Mouse (Mus musculus) bone marrow macrophage, adult 2 months (primary cell): ENCODE results near the gene Theg. TPM values are rescaled to one million over a fixed set of nuclear protein-coding genes. Genes with fewer than 3 reads are reported as not detected.
A peak's percentile ranks its signal among the peaks of the same experiment; 100 is the strongest.

ENCODE experiments used
- H3K27ac ChIP-seq: 2 replicates; pipeline ENCODE4 v1.5.1; 2012; ENCODE audit warnings: low read depth, low read length; ENCODE audit not compliant: insufficient read depth
- H3K4me1 ChIP-seq: 2 replicates; pipeline ENCODE4 v1.6.1; 2012; ENCODE audit warnings: low read length; ENCODE audit not compliant: control insufficient read depth, insufficient read depth
- H3K4me3 ChIP-seq: 2 replicates; pipeline ENCODE4 v1.5.1; 2012; ENCODE audit warnings: mild to moderate bottlenecking, low read length, moderate library complexity; ENCODE audit not compliant: insufficient read depth
- CTCF ChIP-seq: IDR thresholded peaks from 2 replicates; pipeline ENCODE4 v1.5.1; 2012; ENCODE audit warnings: low read depth, mild to moderate bottlenecking, low read length, moderate library complexity
- POLR2A ChIP-seq: IDR thresholded peaks from 2 replicates; pipeline ENCODE4 v1.6.1; 2012; ENCODE audit warnings: mild to moderate bottlenecking, low read depth, low read length, borderline replicate concordance
- polyA plus RNA-seq: library from polyadenylated mRNA; stranded (reverse); fragments of >200 nt; gene quantifications from 2 replicates; pipeline ENCODE4 v1.2.4, GENCODE M21; 2012; ENCODE audit not compliant: missing spikeins, insufficient read depth, insufficient read length

Theg gene
- polyA plus RNA-seq, 1 experiment: not detected

DNA sequence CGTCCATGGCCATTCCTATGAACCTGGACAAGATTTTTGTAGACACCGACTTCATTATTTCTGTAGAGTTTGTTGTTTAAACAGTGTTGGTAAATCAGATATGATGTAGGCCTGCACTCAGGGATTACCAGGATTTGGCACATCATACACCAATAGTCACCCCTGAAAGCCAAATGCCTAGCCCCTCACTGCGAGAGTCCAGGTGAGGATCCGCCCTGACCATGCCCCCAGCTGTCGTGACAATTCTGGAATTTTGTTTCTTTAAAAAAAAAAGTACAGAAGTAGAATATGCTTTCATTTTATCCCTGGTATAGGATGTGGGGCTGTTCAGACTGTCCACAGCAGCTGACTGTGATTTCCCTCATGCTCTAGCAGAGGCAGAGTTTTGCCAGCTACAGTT is 17.2 kb downstream of the Theg start:
- H3K4me3 ChIP-seq: no peak overlapping the region
- no peaks in the 10 kb centered on the region for H3K4me1 ChIP-seq
- H3K27ac ChIP-seq: no peak overlapping the region
- TF ChIP-seq CTCF (no peak), POLR2A (no peak)

DNA sequence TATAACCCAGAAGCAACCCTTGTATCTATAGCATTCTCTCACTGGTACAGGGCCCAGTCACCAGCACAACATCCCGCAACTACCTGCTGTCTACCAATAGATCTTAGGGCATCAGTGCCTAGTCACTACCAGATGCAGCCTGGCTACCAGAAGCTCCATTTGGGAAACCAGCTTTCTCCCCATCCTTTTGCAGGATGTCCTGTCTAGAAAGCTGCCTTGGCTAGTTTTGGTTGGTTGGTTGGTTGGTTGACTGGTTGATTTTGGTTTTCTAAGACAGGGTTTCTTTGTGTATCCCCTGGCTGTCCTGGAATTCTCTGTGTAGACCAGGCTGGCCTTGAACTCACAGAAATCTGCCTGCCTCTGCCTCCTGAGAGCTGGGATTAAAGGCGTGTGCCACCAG is 27.4 kb downstream of the Theg start:
- no peak for TF ChIP-seq POLR2A
- no peak for TF ChIP-seq CTCF
- Histone ChIP-seq H3K27ac (no peak overlapping the region), H3K4me1 (peaks cover 6% of the 10 kb centered on the region), H3K4me3 (no peak overlapping the region)

DNA sequence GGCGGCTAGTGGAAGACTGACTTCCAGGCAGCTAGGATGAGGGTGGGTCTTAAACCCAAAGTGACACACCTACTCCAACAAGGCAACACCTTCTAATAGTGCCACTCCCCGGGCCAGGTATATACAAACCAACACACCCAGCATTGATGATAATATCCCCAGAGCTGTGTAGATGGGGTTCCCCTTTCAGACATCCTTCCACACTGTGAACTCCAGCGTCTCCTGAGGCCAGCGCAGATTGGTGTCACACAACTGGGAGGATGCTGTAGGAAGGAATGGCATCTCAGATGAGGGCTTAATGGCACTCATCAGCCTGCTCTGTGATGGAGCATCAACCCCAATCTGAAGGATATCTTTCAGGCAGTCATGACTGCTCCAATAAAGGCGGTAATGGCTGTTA is 29.6 kb downstream of the Theg start:
- no peak overlapping the region for H3K4me3 ChIP-seq
- peaks cover 20% of the 10 kb centered on the region for H3K4me1 ChIP-seq
- TF ChIP-seq POLR2A (no peak), CTCF (no peak)
- H3K27ac ChIP-seq: no peak overlapping the region

DNA sequence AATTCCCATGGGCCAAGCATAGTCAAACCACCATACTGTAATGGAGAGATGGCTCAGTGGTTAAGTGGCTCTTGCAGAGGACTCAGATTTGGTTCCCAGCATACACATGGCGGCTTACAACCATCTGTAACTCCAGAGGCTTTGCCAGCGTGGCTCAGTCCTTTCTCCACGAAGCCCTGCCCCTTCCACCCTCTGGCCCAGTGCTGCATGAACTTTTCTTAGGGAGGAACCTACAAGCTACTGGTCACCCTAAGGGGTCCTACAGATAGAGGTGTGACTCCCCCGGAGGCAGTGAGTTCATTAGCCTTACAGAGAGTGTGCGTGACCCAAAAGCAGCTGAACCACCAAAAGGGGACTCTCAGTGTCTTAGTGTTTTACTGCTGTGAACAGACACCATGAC is 30.2 kb downstream of the Theg start:
- H3K27ac ChIP-seq: no peak overlapping the region
- TF ChIP-seq CTCF: no peak
- no peak for TF ChIP-seq POLR2A
- H3K4me3 ChIP-seq: no peak overlapping the region
- peaks cover 26% of the 10 kb centered on the region for H3K4me1 ChIP-seq

DNA sequence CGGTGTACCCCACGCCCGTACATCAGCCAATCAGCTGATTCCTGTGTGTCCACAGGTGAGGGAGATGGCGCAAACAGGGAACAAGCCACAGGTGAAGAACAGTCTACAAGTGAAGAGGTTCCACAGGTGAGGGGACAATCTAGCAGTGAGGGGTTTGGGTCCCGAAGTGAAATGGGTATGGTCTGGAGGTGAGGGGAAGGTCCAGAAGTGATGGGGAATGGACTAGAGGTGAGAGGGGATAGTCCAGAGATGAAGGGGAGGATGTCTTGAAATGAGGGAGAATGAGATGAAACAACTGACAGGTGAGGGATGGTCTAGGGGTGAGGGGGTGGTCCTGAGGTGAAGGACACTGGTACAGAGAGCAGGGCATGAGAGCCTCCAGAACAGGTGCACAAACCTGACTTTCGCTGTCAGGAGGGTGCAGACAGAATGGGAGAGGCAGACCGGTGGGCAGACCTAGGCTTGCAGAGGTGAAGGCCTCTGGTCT is 31.9 kb downstream of the Theg start:
- no peak overlapping the region for H3K27ac ChIP-seq
- H3K4me1 ChIP-seq: peaks cover 25% of the 10 kb centered on the region
- peak overlapping the region; percentile 93 for H3K4me3 ChIP-seq
- TF ChIP-seq CTCF (no peak), POLR2A (no peak)

DNA sequence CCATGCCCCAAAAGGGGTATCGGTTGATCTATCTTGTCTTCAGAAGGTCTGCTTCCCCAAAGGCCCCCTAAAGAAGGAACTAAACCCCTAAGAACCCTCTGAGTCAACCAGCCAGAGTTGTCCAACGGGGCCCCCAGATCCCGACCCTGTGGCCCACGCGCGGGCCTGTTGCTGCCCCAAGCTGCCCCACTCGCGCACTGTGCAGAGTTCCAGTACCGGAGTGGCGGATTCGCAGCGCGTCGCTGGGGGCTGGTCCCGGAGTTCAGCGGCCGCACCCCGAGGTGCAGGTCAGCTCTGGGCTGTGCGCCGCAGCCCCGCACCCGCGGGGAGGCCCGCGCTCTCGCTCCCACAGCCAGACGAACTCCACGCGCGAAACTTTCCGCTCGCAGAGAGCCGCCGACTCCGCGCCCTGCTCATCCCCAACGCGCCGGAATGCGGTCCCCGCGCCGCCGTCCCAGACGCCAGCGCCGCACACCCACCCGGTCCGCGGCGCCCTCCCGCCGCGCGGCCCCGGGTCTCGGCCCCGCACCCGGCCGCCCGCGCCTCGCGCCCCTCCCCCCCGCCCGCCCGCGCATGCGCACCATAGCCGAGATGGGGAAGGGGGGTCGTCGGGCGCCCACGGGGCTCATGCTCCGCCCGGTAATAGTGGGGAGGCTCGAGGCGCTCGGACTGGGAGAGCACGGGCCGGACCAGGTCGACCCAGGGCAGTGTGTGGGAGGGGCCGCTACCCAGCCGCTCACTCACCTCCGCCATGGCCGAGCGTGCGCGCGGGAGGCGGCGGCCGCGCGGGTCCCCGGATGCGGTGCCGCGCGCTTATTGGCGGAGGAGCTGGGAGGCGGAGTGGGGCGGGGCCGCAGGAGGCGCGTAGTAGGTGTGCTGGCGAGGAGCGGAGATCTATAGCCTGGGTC is 32.5 kb downstream of the Theg start, which contains the start of gene Mier2:
TSS of gene Mier2 (minus strand) at position 870 of the 908 bp plus-strand sequence.
- 0 out of 2 replicates have a peak within 1 kb of the TSS, but pooled peaks have one; percentile 6 for H3K27ac ChIP-seq

DNA sequence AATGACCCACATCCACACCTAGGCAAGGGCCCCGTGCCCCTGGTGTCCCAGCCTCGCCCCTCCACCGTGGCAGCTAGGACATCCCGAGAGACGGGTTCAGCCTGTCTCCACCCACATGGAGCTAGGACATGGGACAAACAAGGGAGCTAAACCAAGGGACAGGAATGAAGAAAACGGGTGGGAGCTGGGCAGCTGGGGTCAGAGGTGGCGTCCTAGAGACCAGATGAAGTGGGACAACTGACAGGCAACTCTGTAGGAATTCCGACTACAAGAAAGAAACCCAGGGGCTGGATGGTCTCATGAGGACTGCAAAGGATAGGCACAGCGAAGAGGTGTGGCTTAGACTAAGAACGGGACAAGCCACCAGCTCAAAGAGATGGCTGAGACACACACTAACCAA is 33.4 kb downstream of the Theg start:
- no peak for TF ChIP-seq CTCF
- H3K27ac ChIP-seq: no peak overlapping the region
- H3K4me3 ChIP-seq: peak overlapping the region; percentile 93
- H3K4me1 ChIP-seq: peaks cover 30% of the 10 kb centered on the region

More for the DNA sequence above, 32.5 kb downstream of the Theg start, which contains the start of gene Mier2:
- Histone ChIP-seq H3K4me1 (peaks cover 25% of the 10 kb centered on the region), H3K4me3 (peak within 1 kb of the TSS; percentile 93)
- TF ChIP-seq CTCF (no peak), POLR2A (no peak)

DNA sequence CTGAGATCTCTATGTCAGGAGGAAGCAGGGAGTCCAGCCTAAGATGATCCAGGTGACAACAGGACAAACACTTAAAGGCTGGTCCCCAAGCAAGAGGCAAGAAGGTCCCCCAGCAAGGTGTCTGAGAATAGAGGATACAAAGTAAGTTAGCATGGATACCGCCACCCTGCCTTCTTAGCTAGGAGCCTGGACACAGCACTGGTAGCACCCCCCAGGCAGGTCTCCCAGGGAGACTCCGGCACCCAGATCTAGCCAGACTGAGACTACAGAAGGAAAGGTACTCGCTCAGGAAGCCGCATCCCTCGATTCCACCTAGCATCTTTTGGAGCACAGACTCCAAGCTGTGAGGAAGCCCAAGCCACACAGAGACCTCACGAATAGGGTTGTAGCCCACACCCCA is 34.0 kb downstream of the Theg start:
- Histone ChIP-seq H3K4me1 (peaks cover 34% of the 10 kb centered on the region), H3K4me3 (no peak overlapping the region), H3K27ac (no peak overlapping the region)
- no peak for TF ChIP-seq CTCF
- TF ChIP-seq POLR2A: no peak

DNA sequence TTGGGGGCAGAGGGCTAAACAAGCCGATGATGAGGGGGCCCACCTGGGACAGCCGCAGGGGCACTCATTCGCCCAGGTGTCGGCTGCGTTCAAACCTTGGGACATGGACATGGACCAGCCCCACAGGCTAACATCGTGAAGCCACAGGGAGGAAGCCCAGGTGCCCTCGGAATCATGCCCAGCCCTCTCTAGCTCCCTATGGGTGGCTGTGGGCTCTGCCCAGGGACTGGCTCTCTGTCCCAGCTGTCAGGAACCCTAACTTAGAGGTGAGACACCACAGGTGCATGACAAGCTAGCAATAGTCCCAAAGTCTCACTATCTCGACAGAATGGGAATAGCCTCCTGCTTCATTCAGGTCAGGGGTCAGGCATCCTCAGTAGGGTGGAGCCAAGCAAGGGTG is 34.6 kb downstream of the Theg start:
- H3K4me3 ChIP-seq: no peak overlapping the region
- no peak overlapping the region for H3K27ac ChIP-seq
- peaks cover 40% of the 10 kb centered on the region for H3K4me1 ChIP-seq
- TF ChIP-seq CTCF (no peak), POLR2A (no peak)

DNA sequence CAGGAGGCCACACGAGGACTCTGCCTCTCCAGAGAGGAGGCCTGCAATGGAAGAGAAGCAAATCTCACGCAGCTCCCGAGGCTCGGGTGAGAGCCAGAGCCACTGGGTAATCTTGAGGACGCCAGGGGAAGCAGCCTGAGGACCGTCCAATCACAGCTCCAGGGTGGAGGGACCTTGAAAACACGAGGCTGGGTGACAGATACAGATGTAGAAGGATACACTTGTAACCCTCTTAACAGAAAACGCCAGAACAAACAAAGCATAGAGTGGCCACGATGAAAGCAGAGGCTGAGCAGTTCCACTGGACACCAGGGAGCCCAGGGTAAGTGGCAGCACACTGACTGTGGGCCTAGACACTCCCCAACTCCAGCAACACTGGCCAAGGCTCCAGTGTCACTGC is 36.8 kb downstream of the Theg start:
- Histone ChIP-seq H3K4me1 (peaks cover 49% of the 10 kb centered on the region), H3K27ac (no peak overlapping the region)
- TF ChIP-seq POLR2A (no peak), CTCF (no peak)

More for the DNA sequence above, 36.8 kb downstream of the Theg start:
- no peak overlapping the region for H3K4me3 ChIP-seq
